Mouse (Mus musculus) spleen, adult 2 months (tissue): ENCODE measurements around the gene Npy2r.

ENCODE experiments used
- CTCF ChIP-seq: fragments of 200-500 bp; IDR thresholded peaks from 2 replicates; pipeline ENCODE4 v1.5.1; 2011; ENCODE audit warnings: mild to moderate bottlenecking, inconsistent platforms; ENCODE audit not compliant: insufficient read depth, insufficient read length, insufficient replicate concordance; ENCODE audit errors: extremely low read depth
- POLR2A ChIP-seq: fragments of 200-500 bp; IDR thresholded peaks from 2 replicates; pipeline ENCODE4 v1.6.1; 2011; ENCODE audit warnings: low read depth, low read length, inconsistent platforms

DNA sequence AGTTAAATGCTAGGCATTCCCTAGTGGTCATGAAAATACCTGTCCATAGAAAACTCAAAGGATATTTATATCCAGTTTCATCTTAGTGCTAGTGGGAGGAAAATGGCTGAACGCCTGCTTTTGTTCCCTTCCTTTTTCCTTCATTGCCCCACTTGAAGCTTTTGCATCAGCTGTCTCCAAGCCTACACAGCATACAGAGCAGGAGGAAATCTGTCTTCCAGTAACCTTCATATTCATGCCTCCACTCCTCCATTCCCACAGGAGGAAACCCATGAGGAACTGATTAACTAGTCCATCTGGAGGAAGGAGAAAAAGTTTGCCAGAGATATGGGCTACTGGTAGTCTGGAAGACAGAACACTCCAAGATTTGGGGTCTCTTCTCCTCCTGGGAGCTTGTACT lies 23.1 kb downstream of the Npy2r start:
- no peak for TF ChIP-seq POLR2A
- no peak for TF ChIP-seq CTCF
